Mouse (Mus musculus) embryo, embryonic 9.5 days (tissue): Measurements from ENCODE around the gene Vmn1r158.
"Not testable (repeated sequence)": the region's sequence is repeated elsewhere in the genome, so short reads cannot be mapped to it uniquely, and the experiment has no call there.

Source experiments
- DNase-seq: peaks from one replicate; pipeline ENCODE4 v3.0.0-alpha.2; 2017; ENCODE audit errors: extremely low spot score

Gene Vmn1r158

GRCm38 (mm10) chr7:22790682-22791081 lies at the start of gene Vmn1r158:
Vmn1r158 (minus strand) TSS chr7:22790782.
- not testable (repeated sequence) for DNase-seq

GRCm38 (mm10) chr7:22775981-22776380 lies 14.6 kb downstream of the Vmn1r158 start:
- not testable (repeated sequence) for DNase-seq

- not testable (repeated sequence) for DNase-seq
These were observed 29.2 kb downstream of the Vmn1r158 start, which contains the start of gene Vmn1r157 for GRCm38 (mm10) chr7:22761397-22761796. Vmn1r157 (plus strand) TSS chr7:22761697.
